Mouse (Mus musculus) embryonic facial prominence, embryonic 12.5 days (tissue): ENCODE data around the gene 4930470P17Rik. TPM values are rescaled to one million over a fixed set of nuclear protein-coding genes. Genes with fewer than 3 reads are reported as not detected.

Experiments
- ATAC-seq: fragments of 200-750 bp; cut with Nextera tagmentation; 2 replicates; pipeline ENCODE4 v1.8.0; 2017; ENCODE audit not compliant: insufficient number of reproducible peaks, insufficient read depth, low FRiP score, low TSS enrichment
- H3K27ac ChIP-seq: fragments of 300-500 bp; sonication (generic); 2 replicates; pipeline ENCODE4 v1.5.1; 2016; ENCODE audit warnings: mild to moderate bottlenecking
- H3K27me3 ChIP-seq: fragments of 300-500 bp; sonication (generic); 2 replicates; pipeline ENCODE4 v1.6.1; 2016; ENCODE audit warnings: mild to moderate bottlenecking, moderate library complexity
- H3K36me3 ChIP-seq: fragments of 300-500 bp; sonication (generic); 2 replicates; pipeline ENCODE4 v1.6.1; 2016; ENCODE audit warnings: mild to moderate bottlenecking
- H3K4me1 ChIP-seq: fragments of 300-500 bp; sonication (generic); 2 replicates; pipeline ENCODE4 v1.6.1; 2016
- H3K4me2 ChIP-seq: fragments of 300-500 bp; sonication (generic); replicated peaks from 2 replicates; pipeline ENCODE4 v1.6.1; 2016; ENCODE audit warnings: mild to moderate bottlenecking, moderate library complexity
- H3K4me3 ChIP-seq: fragments of 300-500 bp; sonication (generic); 2 replicates; pipeline ENCODE4 v1.5.1; 2016; ENCODE audit warnings: mild to moderate bottlenecking
- H3K9ac ChIP-seq: fragments of 300-500 bp; sonication (generic); 2 replicates; pipeline ENCODE4 v1.6.1; 2016; ENCODE audit warnings: mild to moderate bottlenecking, moderate library complexity
- H3K9me3 ChIP-seq: fragments of 300-500 bp; sonication (generic); 2 replicates; pipeline ENCODE4 v1.6.1; 2016; ENCODE audit warnings: mild to moderate bottlenecking, moderate library complexity
- WGBS: fragments of 180-500 bp; shearing (Covaris S2); methylation state at CpG from one replicate; pipeline ENCODE4 v1.1.7; 2016; 5-methylcytosine and 5-hydroxymethylcytosine counted together
- polyA plus RNA-seq: library from polyadenylated mRNA; unstranded; fragments of >200 nt; fragmentation: Nextera tagmentation; extraction: Ambion mirVana; gene quantifications from 2 replicates; pipeline ENCODE4 v1.2.1, GENCODE M21; 2016

Gene 4930470P17Rik
- polyA plus RNA-seq, 1 experiment from 2014 or later: not detected

- Histone ChIP-seq H3K9ac (no peak overlapping the region), H3K27ac (no peak overlapping the region), H3K4me3 (no peak overlapping the region), H3K4me1 (no peaks in the 10 kb centered on the region), H3K27me3 (no peaks in the 10 kb centered on the region), H3K9me3 (no peaks in the 10 kb centered on the region), H3K36me3 (no peaks in the 10 kb centered on the region), H3K4me2 (no peak overlapping the region)
- no peak for ATAC-seq
- 79% methylated on average over 3 of the region's 3 CpGs for WGBS
Observed at GRCm38 (mm10) chr2:170577502-170577901, 24.3 kb downstream of the 4930470P17Rik start.

GRCm38 (mm10) chr2:170576077-170576476 is 25.7 kb downstream of the 4930470P17Rik start:
- no peak for ATAC-seq
- Histone ChIP-seq H3K27ac (no peak overlapping the region), H3K27me3 (no peaks in the 10 kb centered on the region), H3K9me3 (no peaks in the 10 kb centered on the region), H3K9ac (no peak overlapping the region), H3K36me3 (no peaks in the 10 kb centered on the region), H3K4me1 (no peaks in the 10 kb centered on the region), H3K4me2 (no peak overlapping the region), H3K4me3 (no peak overlapping the region)
- 79% methylated on average over 12 of the region's 12 CpGs for WGBS

- Histone ChIP-seq H3K9me3 (no peaks in the 10 kb centered on the region), H3K4me1 (no peaks in the 10 kb centered on the region), H3K27ac (no peak overlapping the region), H3K4me3 (no peak overlapping the region), H3K27me3 (peaks cover 4% of the 10 kb centered on the region; the same call in 1 of the 2 replicates), H3K4me2 (no peak overlapping the region), H3K36me3 (no peaks in the 10 kb centered on the region), H3K9ac (no peak overlapping the region)
- no peak for ATAC-seq
- WGBS: 92% methylated on average over 8 of the region's 8 CpGs
Observed at GRCm38 (mm10) chr2:170564995-170565394, 36.8 kb downstream of the 4930470P17Rik start.

GRCm38 (mm10) chr2:170563956-170564855 is 37.6 kb downstream of the 4930470P17Rik start:
- H3K4me3 ChIP-seq: no peak overlapping the region
- H3K9me3 ChIP-seq: no peaks in the 10 kb centered on the region
- 76% methylated on average over 15 of the region's 15 CpGs for WGBS
- no peak for ATAC-seq
- H3K27me3 ChIP-seq: peaks cover 4% of the 10 kb centered on the region; the same call in 1 of the 2 replicates
- no peaks in the 10 kb centered on the region for H3K36me3 ChIP-seq
- no peaks in the 10 kb centered on the region for H3K4me1 ChIP-seq
- no peak overlapping the region for H3K9ac ChIP-seq
- H3K27ac ChIP-seq: no peak overlapping the region
- no peak overlapping the region for H3K4me2 ChIP-seq

- Histone ChIP-seq H3K27ac (no peak overlapping the region), H3K36me3 (no peaks in the 10 kb centered on the region), H3K9ac (no peak overlapping the region), H3K4me1 (peaks cover 15% of the 10 kb centered on the region), H3K9me3 (no peaks in the 10 kb centered on the region), H3K4me3 (no peak overlapping the region), H3K4me2 (no peak overlapping the region), H3K27me3 (no peaks in the 10 kb centered on the region)
- ATAC-seq: no peak
- WGBS: 49% methylated on average over 7 of the region's 7 CpGs
Observed at GRCm38 (mm10) chr2:170552088-170552487, 49.7 kb downstream of the 4930470P17Rik start.

GRCm38 (mm10) chr2:170550240-170550639 is 51.6 kb downstream of the 4930470P17Rik start:
- no peaks in the 10 kb centered on the region for H3K36me3 ChIP-seq
- WGBS: 35% methylated on average over 5 of the region's 5 CpGs
- no peak overlapping the region for H3K4me3 ChIP-seq
- no peaks in the 10 kb centered on the region for H3K27me3 ChIP-seq
- no peak overlapping the region for H3K4me2 ChIP-seq
- peaks cover 15% of the 10 kb centered on the region for H3K4me1 ChIP-seq
- H3K27ac ChIP-seq: peak overlapping the region; percentile 57; the same call in 1 of the 2 replicates
- no peak overlapping the region for H3K9ac ChIP-seq
- no peak for ATAC-seq
- no peaks in the 10 kb centered on the region for H3K9me3 ChIP-seq

GRCm38 (mm10) chr2:170549146-170549545 is 52.7 kb downstream of the 4930470P17Rik start:
- H3K27me3 ChIP-seq: no peaks in the 10 kb centered on the region
- no peaks in the 10 kb centered on the region for H3K36me3 ChIP-seq
- H3K9ac ChIP-seq: no peak overlapping the region
- 66% methylated on average over 2 of the region's 2 CpGs for WGBS
- no peaks in the 10 kb centered on the region for H3K9me3 ChIP-seq
- no peak overlapping the region for H3K27ac ChIP-seq
- H3K4me3 ChIP-seq: no peak overlapping the region
- no peak overlapping the region for H3K4me2 ChIP-seq
- peaks cover 15% of the 10 kb centered on the region for H3K4me1 ChIP-seq
- ATAC-seq: no peak

GRCm38 (mm10) chr2:170548046-170548445 is 53.8 kb downstream of the 4930470P17Rik start:
- H3K27me3 ChIP-seq: no peaks in the 10 kb centered on the region
- no peaks in the 10 kb centered on the region for H3K36me3 ChIP-seq
- no peak overlapping the region for H3K4me2 ChIP-seq
- peaks cover 15% of the 10 kb centered on the region for H3K4me1 ChIP-seq
- H3K27ac ChIP-seq: no peak overlapping the region
- 16% methylated on average over 4 of the region's 4 CpGs for WGBS
- no peaks in the 10 kb centered on the region for H3K9me3 ChIP-seq
- no peak overlapping the region for H3K4me3 ChIP-seq
- H3K9ac ChIP-seq: no peak overlapping the region
- 0 out of 2 replicates have a peak, but pooled peaks have one; percentile 29 for ATAC-seq

GRCm38 (mm10) chr2:170547526-170547925 is 54.3 kb downstream of the 4930470P17Rik start:
- Histone ChIP-seq H3K27ac (no peak overlapping the region), H3K4me1 (peaks cover 15% of the 10 kb centered on the region), H3K4me2 (no peak overlapping the region), H3K9ac (no peak overlapping the region), H3K9me3 (no peaks in the 10 kb centered on the region), H3K4me3 (no peak overlapping the region), H3K27me3 (no peaks in the 10 kb centered on the region), H3K36me3 (no peaks in the 10 kb centered on the region)
- no peak for ATAC-seq
- WGBS: 8% methylated on average over 6 of the region's 6 CpGs

GRCm38 (mm10) chr2:170545745-170546144 is 56.1 kb downstream of the 4930470P17Rik start:
- no peak for ATAC-seq
- Histone ChIP-seq H3K9me3 (no peaks in the 10 kb centered on the region), H3K9ac (no peak overlapping the region), H3K4me2 (no peak overlapping the region), H3K27me3 (no peaks in the 10 kb centered on the region), H3K36me3 (no peaks in the 10 kb centered on the region), H3K4me1 (peaks cover 7% of the 10 kb centered on the region), H3K4me3 (no peak overlapping the region), H3K27ac (no peak overlapping the region)
- WGBS: 54% methylated on average over 4 of the region's 4 CpGs

GRCm38 (mm10) chr2:170544950-170545349 is 56.9 kb downstream of the 4930470P17Rik start:
- peaks cover 5% of the 10 kb centered on the region; the same call in 1 of the 2 replicates for H3K4me1 ChIP-seq
- no peak for ATAC-seq
- no peaks in the 10 kb centered on the region for H3K27me3 ChIP-seq
- 86% methylated on average over 7 of the region's 7 CpGs for WGBS
- H3K4me3 ChIP-seq: no peak overlapping the region
- H3K27ac ChIP-seq: no peak overlapping the region
- no peaks in the 10 kb centered on the region for H3K36me3 ChIP-seq
- no peak overlapping the region for H3K4me2 ChIP-seq
- H3K9ac ChIP-seq: no peak overlapping the region
- no peaks in the 10 kb centered on the region for H3K9me3 ChIP-seq

GRCm38 (mm10) chr2:170544159-170544558 is 57.7 kb downstream of the 4930470P17Rik start:
- Histone ChIP-seq H3K27ac (no peak overlapping the region), H3K4me2 (no peak overlapping the region), H3K27me3 (no peaks in the 10 kb centered on the region), H3K9ac (no peak overlapping the region), H3K4me3 (no peak overlapping the region), H3K36me3 (no peaks in the 10 kb centered on the region), H3K9me3 (no peaks in the 10 kb centered on the region), H3K4me1 (peaks cover 5% of the 10 kb centered on the region; the same call in 1 of the 2 replicates)
- ATAC-seq: no peak
- WGBS: 84% methylated on average over 3 of the region's 3 CpGs
